Mouse (Mus musculus): ENCODE measurements at regions not wholly inside any gene's neighbourhood (a gene's known extent, or its start where the extent isn't known, plus 50 kb on each side); places are given as distances from the start of the nearest gene placed in this dataset.

- intact Hi-C loops (cut with DNase I; ENCODE audit: low total_unique reads) = no loop called here
- DNase-seq = no peak
These were observed 246.0 kb upstream of the Tmem132c start for GRCm38 (mm10) chr5:126995577-126995976.

- intact Hi-C loops (cut with DNase I; ENCODE audit: low total_unique reads) = no loop called here
- no peak for DNase-seq
These were observed 227.4 kb upstream of the Tmem132c start for GRCm38 (mm10) chr5:127014166-127014565.

- no peak for DNase-seq
- intact Hi-C loops (cut with DNase I; ENCODE audit: low total_unique reads) = no loop called here
These were observed 225.0 kb upstream of the Tmem132c start for GRCm38 (mm10) chr5:127016467-127017060.

GRCm38 (mm10) chr5:127017971-127018370 is 223.6 kb upstream of the Tmem132c start:
- no peak for DNase-seq
- intact Hi-C loops (cut with DNase I; ENCODE audit: low total_unique reads) = no loop called here

- DNase-seq = no peak
- intact Hi-C loops (cut with DNase I; ENCODE audit: low total_unique reads) = no loop called here
These were observed 205.1 kb upstream of the Tmem132c start for GRCm38 (mm10) chr5:127036472-127036871.

- intact Hi-C loops (cut with DNase I; ENCODE audit: low total_unique reads) = no loop called here
- DNase-seq = no peak
These were observed 183.8 kb upstream of the Tmem132c start for GRCm38 (mm10) chr5:127057770-127058169.

GRCm38 (mm10) chr5:127074327-127074726 is 167.3 kb upstream of the Tmem132c start:
- DNase-seq = no peak
- intact Hi-C loops (cut with DNase I; ENCODE audit: low total_unique reads) = no loop called here

Data from gastrocnemius, postnatal 14 days (tissue).